Mouse (Mus musculus): ENCODE measurements around the gene Tsr2.

Tsr2 gene

GRCm38 (mm10) chrX:151046777-151047430, 49.4 kb downstream of the Tsr2 start:
- in situ Hi-C loops (cut with MboI; ENCODE audit: low sequenced_read_pairs): no loop called here

GRCm38 (mm10) chrX:151046321-151046720, 50.0 kb downstream of the Tsr2 start:
- in situ Hi-C loops (cut with MboI; ENCODE audit: low sequenced_read_pairs): no loop called here

- in situ Hi-C loops (cut with MboI; ENCODE audit: low sequenced_read_pairs): no loop called here
Measured at GRCm38 (mm10) chrX:151045850-151046249, 50.5 kb downstream of the Tsr2 start, which contains the start of gene Fgd1. TSS of gene Fgd1 (plus strand) at chrX:151046150.

GRCm38 (mm10) chrX:151041223-151041622, 55.1 kb downstream of the Tsr2 start:
- in situ Hi-C loops (cut with MboI; ENCODE audit: low sequenced_read_pairs): no loop called here
